Mouse (Mus musculus) limb, embryonic 13.5 days (tissue): ENCODE data around the gene Galnt13. TPM values are rescaled to one million over a fixed set of nuclear protein-coding genes. Genes with fewer than 3 reads are reported as not detected.
"Not testable (repeated sequence)": the region's sequence is repeated elsewhere in the genome, so short reads cannot be mapped to it uniquely, and the experiment has no call there.

ENCODE experiments used
- ATAC-seq: fragments of 200-750 bp; cut with Nextera tagmentation; 2 replicates; pipeline ENCODE4 v1.8.0; 2017; ENCODE audit warnings: low read depth, moderate number of reproducible peaks, moderate TSS enrichment; ENCODE audit not compliant: low FRiP score
- H3K27ac ChIP-seq: fragments of 300-500 bp; sonication (generic); 2 replicates; pipeline ENCODE4 v1.5.1; 2015; ENCODE audit warnings: inconsistent platforms, mild to moderate bottlenecking, moderate library complexity
- H3K27me3 ChIP-seq: fragments of 300-500 bp; sonication (generic); 2 replicates; pipeline ENCODE4 v1.6.1; 2015; ENCODE audit warnings: mild to moderate bottlenecking, inconsistent platforms
- H3K36me3 ChIP-seq: fragments of 300-500 bp; sonication (generic); 2 replicates; pipeline ENCODE4 v1.6.1; 2015; ENCODE audit warnings: inconsistent platforms, mild to moderate bottlenecking, moderate library complexity
- H3K4me1 ChIP-seq: fragments of 300-500 bp; sonication (generic); 2 replicates; pipeline ENCODE4 v1.6.1; 2015; ENCODE audit warnings: inconsistent platforms
- H3K4me2 ChIP-seq: fragments of 300-500 bp; sonication (generic); replicated peaks from 2 replicates; pipeline ENCODE4 v1.6.1; 2015; ENCODE audit warnings: inconsistent platforms, mild to moderate bottlenecking, moderate library complexity
- H3K4me3 ChIP-seq: fragments of 300-500 bp; sonication (generic); 2 replicates; pipeline ENCODE4 v1.5.1; 2015; ENCODE audit warnings: moderate library complexity, mild to moderate bottlenecking, inconsistent platforms
- H3K9ac ChIP-seq: fragments of 300-500 bp; sonication (generic); 2 replicates; pipeline ENCODE4 v1.6.1; 2015; ENCODE audit warnings: mild to moderate bottlenecking, inconsistent platforms
- H3K9me3 ChIP-seq: fragments of 300-500 bp; sonication (generic); 2 replicates; pipeline ENCODE4 v1.6.1; 2016; ENCODE audit warnings: inconsistent platforms
- WGBS: fragments of 180-500 bp; shearing (Covaris S2); methylation state at CpG from one replicate; pipeline ENCODE4 v1.1.7; 2015; 5-methylcytosine and 5-hydroxymethylcytosine counted together
- polyA plus RNA-seq: library from polyadenylated mRNA; unstranded; fragments of >200 nt; fragmentation: Nextera tagmentation; extraction: Ambion mirVana; gene quantifications from 2 replicates; pipeline ENCODE4 v1.2.1, GENCODE M21; 2015

Galnt13 gene
- polyA plus RNA-seq, 1 experiment from 2014 or later, result 1.6 TPM

DNA sequence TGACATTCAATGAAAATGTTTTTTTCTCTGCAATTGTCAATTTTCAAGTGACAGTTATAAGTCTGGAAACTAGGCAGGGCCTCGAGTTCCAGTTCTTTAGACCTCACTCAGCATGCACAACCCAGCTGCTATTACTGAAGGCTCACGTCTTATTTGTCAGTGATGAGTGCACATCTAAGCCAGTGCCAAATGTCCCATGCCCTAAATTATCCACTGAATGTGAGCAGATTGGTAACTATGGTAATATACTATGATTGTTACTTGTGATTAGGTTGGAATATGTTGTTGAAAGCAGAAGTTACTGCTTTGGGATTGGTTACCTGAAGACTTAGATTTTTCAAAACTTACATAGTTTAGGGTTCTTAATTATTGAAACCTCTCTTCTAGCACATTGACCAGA, 131.1 kb downstream of the Galnt13 start:
- no peaks in the 10 kb centered on the region for H3K4me1 ChIP-seq
- H3K9me3 ChIP-seq, result no peaks in the 10 kb centered on the region
- no peaks in the 10 kb centered on the region for H3K27me3 ChIP-seq
- H3K27ac ChIP-seq, result no peak overlapping the region
- H3K4me3 ChIP-seq, result no peak overlapping the region
- no peak overlapping the region for H3K4me2 ChIP-seq
- no peak overlapping the region for H3K9ac ChIP-seq
- 66% methylated on average over 2 of the region's 2 CpGs for WGBS
- H3K36me3 ChIP-seq, result no peaks in the 10 kb centered on the region
- ATAC-seq, result no peak

GRCm38 (mm10) chr2:54567632-54568031, 131.5 kb downstream of the Galnt13 start:
- H3K9ac ChIP-seq, result no peak overlapping the region
- no peak overlapping the region for H3K27ac ChIP-seq
- WGBS, result 89% methylated on average over 9 of the region's 9 CpGs
- H3K4me3 ChIP-seq, result no peak overlapping the region
- H3K4me1 ChIP-seq, result no peaks in the 10 kb centered on the region
- no peak overlapping the region for H3K4me2 ChIP-seq
- H3K36me3 ChIP-seq, result no peaks in the 10 kb centered on the region
- no peaks in the 10 kb centered on the region for H3K9me3 ChIP-seq
- no peaks in the 10 kb centered on the region for H3K27me3 ChIP-seq
- ATAC-seq, result no peak

- not testable (repeated sequence) for H3K27me3 ChIP-seq
These were observed 277.7 kb downstream of the Galnt13 start for GRCm38 (mm10) chr2:54713817-54714216.

GRCm38 (mm10) chr2:54751232-54751631, 315.1 kb downstream of the Galnt13 start:
- ATAC-seq, result no peak
- no peaks in the 10 kb centered on the region for H3K27me3 ChIP-seq
- H3K36me3 ChIP-seq, result no peaks in the 10 kb centered on the region
- H3K4me1 ChIP-seq, result no peaks in the 10 kb centered on the region
- no peak overlapping the region for H3K4me2 ChIP-seq
- H3K4me3 ChIP-seq, result no peak overlapping the region
- H3K9ac ChIP-seq, result no peak overlapping the region
- 86% methylated on average over 2 of the region's 2 CpGs for WGBS
- H3K9me3 ChIP-seq, result no peaks in the 10 kb centered on the region
- no peak overlapping the region for H3K27ac ChIP-seq

More at GRCm38 (mm10) chr2:54713817-54714216, 277.7 kb downstream of the Galnt13 start:
- not testable (repeated sequence) for H3K4me2 ChIP-seq, H3K4me3 ChIP-seq, ATAC-seq, H3K36me3 ChIP-seq, H3K4me1 ChIP-seq, H3K9ac ChIP-seq, H3K9me3 ChIP-seq, H3K27ac ChIP-seq
- WGBS, result no CpG with 5 or more reads among the region's 5 CpGs

DNA sequence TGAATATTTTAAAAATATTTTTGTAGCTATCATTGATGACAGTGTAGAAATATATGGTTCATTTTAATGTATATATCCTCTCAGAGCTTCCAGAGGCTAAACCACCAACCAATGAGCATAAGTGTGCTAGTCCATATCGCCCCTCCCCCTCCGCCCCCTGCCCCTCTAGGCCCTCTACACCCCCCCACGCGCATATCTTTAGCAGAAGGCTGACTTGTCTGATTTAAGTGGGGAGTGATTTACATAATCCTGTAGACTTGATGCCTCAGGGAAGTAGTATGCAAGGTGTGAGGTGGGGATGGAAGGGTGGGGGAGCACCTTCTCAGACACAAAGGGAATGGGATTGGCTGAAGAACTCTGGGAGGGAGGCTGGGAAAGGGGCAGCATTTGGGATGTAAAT, 323.7 kb downstream of the Galnt13 start:
- ATAC-seq, result no peak
- H3K4me3 ChIP-seq, result no peak overlapping the region

DNA sequence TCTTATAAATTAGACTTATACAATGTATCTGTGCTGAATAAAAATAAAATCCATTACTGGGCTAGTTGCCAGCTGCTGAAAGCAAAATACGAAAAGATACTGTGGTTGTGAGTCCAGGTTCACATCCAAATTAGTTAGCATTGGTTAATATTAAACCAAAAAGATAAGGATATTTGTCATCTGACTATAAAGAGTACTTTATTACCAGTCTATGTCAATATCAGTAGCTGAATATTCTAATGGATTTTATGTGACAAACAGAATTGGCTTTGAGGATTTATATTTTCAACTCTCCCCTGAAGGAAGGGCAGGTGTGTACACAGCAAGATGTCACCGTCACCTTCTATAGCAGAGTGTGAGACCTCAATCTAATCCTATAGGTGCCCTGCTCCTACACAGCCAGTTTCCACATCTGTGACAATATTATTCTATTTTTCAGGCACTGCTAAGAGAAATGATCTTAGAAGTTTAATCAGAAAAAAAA, 342.7 kb downstream of the Galnt13 start:
- H3K4me3 ChIP-seq, result no peak overlapping the region
- WGBS, result 89% methylated on average over 2 of the region's 2 CpGs
- H3K4me2 ChIP-seq, result no peak overlapping the region
- no peaks in the 10 kb centered on the region for H3K27me3 ChIP-seq
- no peak for ATAC-seq
- H3K27ac ChIP-seq, result no peak overlapping the region
- H3K36me3 ChIP-seq, result no peaks in the 10 kb centered on the region
- no peaks in the 10 kb centered on the region for H3K9me3 ChIP-seq
- no peak overlapping the region for H3K9ac ChIP-seq
- no peaks in the 10 kb centered on the region for H3K4me1 ChIP-seq

More for the DNA sequence above, 323.7 kb downstream of the Galnt13 start:
- Histone ChIP-seq H3K27me3 (no peaks in the 10 kb centered on the region), H3K4me1 (no peaks in the 10 kb centered on the region), H3K4me2 (no peak overlapping the region), H3K9ac (no peak overlapping the region), H3K36me3 (no peaks in the 10 kb centered on the region), H3K27ac (no peak overlapping the region), H3K9me3 (no peaks in the 10 kb centered on the region)
- 26% methylated on average over 4 of the region's 4 CpGs for WGBS

- Histone ChIP-seq H3K27ac (no peak overlapping the region), H3K9ac (no peak overlapping the region), H3K9me3 (no peaks in the 10 kb centered on the region), H3K27me3 (no peaks in the 10 kb centered on the region), H3K4me2 (no peak overlapping the region), H3K4me1 (no peaks in the 10 kb centered on the region), H3K36me3 (no peaks in the 10 kb centered on the region), H3K4me3 (no peak overlapping the region)
- WGBS, result 82% methylated on average over 2 of the region's 2 CpGs
- ATAC-seq, result no peak
These were observed 377.6 kb downstream of the Galnt13 start for GRCm38 (mm10) chr2:54813670-54814256.

GRCm38 (mm10) chr2:54841245-54841644, 405.1 kb downstream of the Galnt13 start:
- Histone ChIP-seq H3K27me3 (no peaks in the 10 kb centered on the region), H3K9me3 (no peaks in the 10 kb centered on the region), H3K27ac (no peak overlapping the region), H3K4me3 (no peak overlapping the region), H3K9ac (no peak overlapping the region), H3K4me1 (no peaks in the 10 kb centered on the region), H3K36me3 (no peaks in the 10 kb centered on the region), H3K4me2 (no peak overlapping the region)
- WGBS, result 13% methylated on average over 1 of the region's 1 CpGs
- ATAC-seq, result no peak

DNA sequence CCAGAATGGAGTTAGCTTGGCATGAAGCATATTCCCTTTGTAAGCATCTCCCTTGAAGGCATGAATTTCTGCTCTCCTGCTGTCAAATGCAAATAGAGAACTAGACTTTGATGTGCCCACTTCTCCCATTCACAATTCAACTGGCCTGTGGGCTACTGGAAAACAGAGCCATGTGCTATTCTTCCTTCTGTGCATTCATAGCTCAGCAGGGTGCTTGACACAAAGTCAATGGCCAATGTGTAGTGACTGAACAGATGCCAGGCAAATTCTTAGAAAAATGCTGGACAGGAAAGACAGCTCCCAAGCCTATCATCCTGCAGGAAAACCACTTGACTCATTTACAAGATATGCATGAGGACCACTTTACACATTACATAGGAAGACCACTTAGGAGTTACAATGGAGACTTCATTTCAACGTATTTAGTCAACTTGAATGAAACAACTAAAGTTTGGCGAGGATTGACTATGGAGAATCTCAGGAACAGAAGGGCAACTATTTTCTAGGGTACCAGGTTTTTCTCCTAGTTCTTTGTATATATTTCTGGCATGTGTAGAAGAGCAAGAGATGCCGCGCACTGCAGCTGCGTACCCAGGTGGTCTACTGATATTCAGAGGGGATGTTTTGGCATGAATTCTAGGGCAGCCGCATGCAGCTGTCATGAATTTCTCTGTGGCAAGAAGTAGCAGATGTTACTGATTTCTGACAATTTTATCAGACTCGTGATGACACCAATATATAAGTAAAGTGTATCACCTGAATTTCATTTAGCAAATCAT, 470.4 kb downstream of the Galnt13 start:
- Histone ChIP-seq H3K27me3 (no peaks in the 10 kb centered on the region), H3K9ac (no peak overlapping the region), H3K27ac (no peak overlapping the region), H3K4me1 (no peaks in the 10 kb centered on the region), H3K4me2 (no peak overlapping the region), H3K4me3 (no peak overlapping the region), H3K36me3 (no peaks in the 10 kb centered on the region), H3K9me3 (no peaks in the 10 kb centered on the region)
- no peak for ATAC-seq
- 85% methylated on average over 7 of the region's 7 CpGs for WGBS

DNA sequence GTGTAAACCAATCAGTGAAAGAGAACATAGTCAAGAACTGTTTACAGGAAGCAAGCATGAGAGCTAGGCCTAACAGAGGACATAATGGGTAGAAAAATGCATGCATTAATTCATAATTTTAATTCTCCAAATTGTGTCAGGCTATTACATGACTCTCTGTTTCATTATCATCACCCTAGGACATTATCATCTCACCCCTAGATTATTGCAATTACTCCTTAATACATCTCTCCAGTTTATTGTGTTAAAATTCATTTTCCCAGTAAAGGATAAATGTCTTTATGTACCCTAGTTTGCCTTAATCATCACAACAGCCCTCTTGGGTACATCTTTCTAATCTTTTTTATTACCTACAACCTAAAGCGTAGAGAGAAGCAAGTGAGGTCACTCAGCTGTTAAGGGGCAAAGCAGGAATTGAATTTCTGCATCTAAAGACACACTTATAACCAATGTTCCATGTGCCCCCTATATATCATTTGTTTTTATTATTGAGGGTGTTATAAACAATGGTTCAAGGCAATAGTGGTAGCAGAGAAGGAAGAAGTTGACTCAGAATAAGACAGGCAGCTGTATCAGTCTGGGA, 479.1 kb downstream of the Galnt13 start:
- H3K27me3 ChIP-seq, result no peaks in the 10 kb centered on the region
- H3K9ac ChIP-seq, result no peak overlapping the region
- H3K27ac ChIP-seq, result no peak overlapping the region
- no peaks in the 10 kb centered on the region for H3K9me3 ChIP-seq
- H3K4me2 ChIP-seq, result no peak overlapping the region
- 83% methylated on average over 1 of the region's 1 CpGs for WGBS
- no peaks in the 10 kb centered on the region for H3K36me3 ChIP-seq
- no peak for ATAC-seq
- H3K4me3 ChIP-seq, result no peak overlapping the region
- no peaks in the 10 kb centered on the region for H3K4me1 ChIP-seq

- 88% methylated on average over 3 of the region's 3 CpGs for WGBS
- no peaks in the 10 kb centered on the region for H3K36me3 ChIP-seq
- H3K9ac ChIP-seq, result no peak overlapping the region
- H3K4me2 ChIP-seq, result no peak overlapping the region
- H3K27me3 ChIP-seq, result no peaks in the 10 kb centered on the region
- H3K9me3 ChIP-seq, result no peaks in the 10 kb centered on the region
- H3K4me3 ChIP-seq, result no peak overlapping the region
- no peaks in the 10 kb centered on the region for H3K4me1 ChIP-seq
- H3K27ac ChIP-seq, result no peak overlapping the region
- ATAC-seq, result no peak
These were observed 500.3 kb downstream of the Galnt13 start for GRCm38 (mm10) chr2:54936369-54936768.

- Histone ChIP-seq H3K9ac (no peak overlapping the region), H3K27ac (no peak overlapping the region), H3K9me3 (no peaks in the 10 kb centered on the region), H3K4me1 (no peaks in the 10 kb centered on the region), H3K4me2 (no peak overlapping the region), H3K27me3 (no peaks in the 10 kb centered on the region), H3K4me3 (no peak overlapping the region), H3K36me3 (no peaks in the 10 kb centered on the region)
- ATAC-seq, result no peak
These were observed 501.2 kb downstream of the Galnt13 start for GRCm38 (mm10) chr2:54937306-54937705.
